Mouse (Mus musculus) heart, embryonic 12.5 days (tissue): ENCODE measurements around the gene Eefsec. TPM values are rescaled to one million over a fixed set of nuclear protein-coding genes. Genes with fewer than 3 reads are reported as not detected.

Experiments
- ATAC-seq: fragments of 200-750 bp; cut with Nextera tagmentation; 2 replicates; pipeline ENCODE4 v1.8.0; 2017; ENCODE audit warnings: moderate TSS enrichment, moderate library complexity; ENCODE audit not compliant: insufficient number of reproducible peaks, low FRiP score
- H3K27ac ChIP-seq: fragments of 300-500 bp; sonication (generic); 2 replicates; pipeline ENCODE4 v1.5.1; 2016; ENCODE audit warnings: mild to moderate bottlenecking, moderate library complexity; ENCODE audit not compliant: poor library complexity, severe bottlenecking
- H3K27me3 ChIP-seq: fragments of 300-500 bp; sonication (generic); replicated peaks from 2 replicates; pipeline ENCODE4 v1.6.1; 2016; ENCODE audit warnings: mild to moderate bottlenecking, moderate library complexity
- H3K36me3 ChIP-seq: fragments of 300-500 bp; sonication (generic); 2 replicates; pipeline ENCODE4 v1.6.1; 2016; ENCODE audit warnings: mild to moderate bottlenecking, moderate library complexity
- H3K4me1 ChIP-seq: fragments of 300-500 bp; sonication (generic); replicated peaks from 2 replicates; pipeline ENCODE4 v1.6.1; 2016; ENCODE audit warnings: mild to moderate bottlenecking
- H3K4me2 ChIP-seq: fragments of 300-500 bp; sonication (generic); 2 replicates; pipeline ENCODE4 v1.6.1; 2016; ENCODE audit warnings: mild to moderate bottlenecking, moderate library complexity
- H3K4me3 ChIP-seq: fragments of 300-500 bp; sonication (generic); 2 replicates; pipeline ENCODE4 v1.5.1; 2016; ENCODE audit warnings: mild to moderate bottlenecking
- H3K9ac ChIP-seq: fragments of 300-500 bp; sonication (generic); 2 replicates; pipeline ENCODE4 v1.6.1; 2016; ENCODE audit warnings: mild to moderate bottlenecking, moderate library complexity
- H3K9me3 ChIP-seq: fragments of 300-500 bp; sonication (generic); replicated peaks from 2 replicates; pipeline ENCODE4 v1.6.1; 2016; ENCODE audit warnings: mild to moderate bottlenecking, moderate library complexity
- WGBS: fragments of 180-500 bp; shearing (Covaris S2); methylation state at CpG from one replicate; pipeline ENCODE4 v1.1.7; 2016; 5-methylcytosine and 5-hydroxymethylcytosine counted together
- polyA plus RNA-seq: library from polyadenylated mRNA; unstranded; fragments of >200 nt; fragmentation: Nextera tagmentation; extraction: Ambion mirVana; gene quantifications from 2 replicates; pipeline ENCODE4 v1.2.1, GENCODE M21; 2016

Eefsec gene
- polyA plus RNA-seq, result 18.5 and 20.5 TPM in 2 replicates

GRCm38 (mm10) chr6:88446063-88447002 lies at the start of gene Eefsec:
Gene Eefsec (minus strand): TSS chr6:88446539.
- Histone ChIP-seq H3K9me3 (no peaks in the 10 kb centered on the region), H3K4me2 (peak within 1 kb of the TSS; percentile 77), H3K4me3 (peak within 1 kb of the TSS; percentile 63), H3K9ac (peak within 1 kb of the TSS; percentile 77), H3K27ac (no peak within 1 kb of the TSS), H3K36me3 (no peaks in the 10 kb centered on the region), H3K4me1 (peaks cover 8% of the 10 kb centered on the region; the same call in 1 of the 2 replicates), H3K27me3 (peaks cover 5% of the 10 kb centered on the region; the same call in 1 of the 2 replicates)
- 1% methylated on average over 72 of the region's 72 CpGs for WGBS
- ATAC-seq, result peak; percentile 86

- WGBS, result 86% methylated on average over 6 of the region's 6 CpGs
- H3K4me1 ChIP-seq, result no peaks in the 10 kb centered on the region
- no peak overlapping the region for H3K27ac ChIP-seq
- no peaks in the 10 kb centered on the region; the same call in 1 of the 2 replicates for H3K27me3 ChIP-seq
- peaks cover 65% of the 10 kb centered on the region for H3K36me3 ChIP-seq
- ATAC-seq, result no peak
- no peak overlapping the region for H3K9ac ChIP-seq
- H3K9me3 ChIP-seq, result no peaks in the 10 kb centered on the region
- no peak overlapping the region for H3K4me2 ChIP-seq
- H3K4me3 ChIP-seq, result no peak overlapping the region
Observed at GRCm38 (mm10) chr6:88493712-88494111, 47.4 kb upstream of the Eefsec start.

- Histone ChIP-seq H3K36me3 (peaks cover 68% of the 10 kb centered on the region), H3K9me3 (no peaks in the 10 kb centered on the region), H3K27me3 (no peaks in the 10 kb centered on the region), H3K4me2 (no peak overlapping the region), H3K4me1 (no peaks in the 10 kb centered on the region), H3K27ac (no peak overlapping the region), H3K4me3 (no peak overlapping the region), H3K9ac (no peak overlapping the region)
- WGBS, result 92% methylated on average over 12 of the region's 12 CpGs
- ATAC-seq, result no peak
Observed at GRCm38 (mm10) chr6:88490629-88491354, 44.5 kb upstream of the Eefsec start.

GRCm38 (mm10) chr6:88489834-88490233 lies 43.5 kb upstream of the Eefsec start:
- Histone ChIP-seq H3K36me3 (peaks cover 73% of the 10 kb centered on the region), H3K9ac (no peak overlapping the region), H3K4me2 (no peak overlapping the region), H3K4me1 (no peaks in the 10 kb centered on the region), H3K9me3 (no peaks in the 10 kb centered on the region), H3K27ac (no peak overlapping the region), H3K4me3 (no peak overlapping the region), H3K27me3 (no peaks in the 10 kb centered on the region)
- WGBS, result 84% methylated on average over 6 of the region's 6 CpGs
- ATAC-seq, result no peak

- H3K36me3 ChIP-seq, result peaks cover 81% of the 10 kb centered on the region
- H3K27ac ChIP-seq, result no peak overlapping the region
- H3K4me2 ChIP-seq, result no peak overlapping the region
- no peak overlapping the region for H3K4me3 ChIP-seq
- 86% methylated on average over 7 of the region's 7 CpGs for WGBS
- no peak overlapping the region for H3K9ac ChIP-seq
- ATAC-seq, result no peak
- no peaks in the 10 kb centered on the region for H3K27me3 ChIP-seq
- H3K4me1 ChIP-seq, result no peaks in the 10 kb centered on the region
- H3K9me3 ChIP-seq, result no peaks in the 10 kb centered on the region
Observed at GRCm38 (mm10) chr6:88489026-88489425, 42.7 kb upstream of the Eefsec start.

GRCm38 (mm10) chr6:88486893-88487292 lies 40.6 kb upstream of the Eefsec start:
- Histone ChIP-seq H3K4me1 (peaks cover 9% of the 10 kb centered on the region; the same call in 1 of the 2 replicates), H3K9me3 (no peaks in the 10 kb centered on the region), H3K9ac (no peak overlapping the region), H3K4me3 (no peak overlapping the region), H3K27ac (no peak overlapping the region), H3K36me3 (peaks cover 76% of the 10 kb centered on the region), H3K27me3 (no peaks in the 10 kb centered on the region), H3K4me2 (no peak overlapping the region)
- 82% methylated on average over 8 of the region's 8 CpGs for WGBS
- no peak; the same call in 1 of the 2 replicates for ATAC-seq

GRCm38 (mm10) chr6:88485378-88485777 lies 39.0 kb upstream of the Eefsec start:
- 83% methylated on average over 6 of the region's 6 CpGs for WGBS
- no peak overlapping the region for H3K27ac ChIP-seq
- no peak overlapping the region for H3K9ac ChIP-seq
- no peaks in the 10 kb centered on the region for H3K27me3 ChIP-seq
- no peak for ATAC-seq
- H3K9me3 ChIP-seq, result no peaks in the 10 kb centered on the region
- H3K4me2 ChIP-seq, result no peak overlapping the region
- H3K4me1 ChIP-seq, result peaks cover 12% of the 10 kb centered on the region; the same call in 1 of the 2 replicates
- H3K4me3 ChIP-seq, result no peak overlapping the region
- peaks cover 73% of the 10 kb centered on the region for H3K36me3 ChIP-seq

GRCm38 (mm10) chr6:88483913-88484312 lies 37.6 kb upstream of the Eefsec start:
- Histone ChIP-seq H3K27ac (no peak overlapping the region), H3K4me1 (peaks cover 17% of the 10 kb centered on the region; the same call in 1 of the 2 replicates), H3K9me3 (no peaks in the 10 kb centered on the region), H3K27me3 (no peaks in the 10 kb centered on the region), H3K4me3 (no peak overlapping the region), H3K4me2 (no peak overlapping the region), H3K36me3 (peaks cover 84% of the 10 kb centered on the region), H3K9ac (no peak overlapping the region)
- ATAC-seq, result no peak

GRCm38 (mm10) chr6:88483111-88483510 lies 36.8 kb upstream of the Eefsec start:
- Histone ChIP-seq H3K4me3 (no peak overlapping the region), H3K36me3 (peaks cover 86% of the 10 kb centered on the region), H3K4me1 (peaks cover 17% of the 10 kb centered on the region; the same call in 1 of the 2 replicates), H3K27me3 (no peaks in the 10 kb centered on the region), H3K4me2 (no peak overlapping the region), H3K9me3 (no peaks in the 10 kb centered on the region), H3K27ac (no peak overlapping the region; the same call in 1 of the 2 replicates), H3K9ac (no peak overlapping the region)
- no peak for ATAC-seq
- 74% methylated on average over 7 of the region's 7 CpGs for WGBS

GRCm38 (mm10) chr6:88480421-88480820 lies 34.1 kb upstream of the Eefsec start:
- Histone ChIP-seq H3K27me3 (no peaks in the 10 kb centered on the region), H3K9ac (no peak overlapping the region), H3K4me3 (no peak overlapping the region), H3K4me1 (peaks cover 28% of the 10 kb centered on the region), H3K36me3 (peaks cover 78% of the 10 kb centered on the region), H3K4me2 (no peak overlapping the region), H3K27ac (no peak overlapping the region), H3K9me3 (no peaks in the 10 kb centered on the region)
- 56% methylated on average over 6 of the region's 6 CpGs for WGBS
- ATAC-seq, result no peak

- no peak overlapping the region for H3K4me3 ChIP-seq
- H3K27ac ChIP-seq, result no peak overlapping the region
- 78% methylated on average over 6 of the region's 6 CpGs for WGBS
- H3K9me3 ChIP-seq, result no peaks in the 10 kb centered on the region
- peaks cover 15% of the 10 kb centered on the region for H3K4me1 ChIP-seq
- H3K4me2 ChIP-seq, result no peak overlapping the region
- no peak for ATAC-seq
- no peaks in the 10 kb centered on the region for H3K27me3 ChIP-seq
- no peak overlapping the region for H3K9ac ChIP-seq
- peaks cover 67% of the 10 kb centered on the region for H3K36me3 ChIP-seq
Observed at GRCm38 (mm10) chr6:88469878-88470277, 23.5 kb upstream of the Eefsec start.
